Mouse (Mus musculus): ENCODE data around the gene Lmbrd2. TPM values are rescaled to one million over a fixed set of nuclear protein-coding genes. Genes with fewer than 3 reads are reported as not detected.
"Not testable (repeated sequence)": the region's sequence is repeated elsewhere in the genome, so short reads cannot be mapped to it uniquely, and the experiment has no call there.

The Lmbrd2 gene
- polyA plus RNA-seq, 1 experiment from 2014 or later: 5.0 TPM

- Histone ChIP-seq H3K27me3 (replicated peaks; ENCODE audit: control insufficient read depth, insufficient read depth, low read length) (no peaks in the 10 kb centered on the region), H3K27ac (ENCODE audit: low read depth, low read length) (no peak overlapping the region), H3K4me2 (replicated peaks; ENCODE audit: low read depth) (no peak overlapping the region), H3K4me3 (ENCODE audit: low read depth, low read length) (no peak overlapping the region), H3K9ac (ENCODE audit: low read depth, low read length) (no peak overlapping the region), H3K4me1 (replicated peaks; ENCODE audit: control insufficient read depth, insufficient read depth, low read length) (no peaks in the 10 kb centered on the region), H3K9me3 (ENCODE audit: control insufficient read depth) (no peaks in the 10 kb centered on the region), H3K36me3 (ENCODE audit: control insufficient read depth, insufficient read depth) (peaks cover 27% of the 10 kb centered on the region)
- 88% methylated on average over 4 of the region's 4 CpGs for WGBS
- no peak for ATAC-seq
- TF ChIP-seq CTCF (IDR thresholded peaks at IDR 0.05; ENCODE audit: low read depth): no peak
Observed at GRCm38 (mm10) chr15:9162557-9163070, 22.3 kb downstream of the Lmbrd2 start.

GRCm38 (mm10) chr15:9164125-9164524 is 23.8 kb downstream of the Lmbrd2 start:
- peaks cover 31% of the 10 kb centered on the region for H3K36me3 ChIP-seq (ENCODE audit: control insufficient read depth, insufficient read depth)
- no peaks in the 10 kb centered on the region for H3K9me3 ChIP-seq (ENCODE audit: control insufficient read depth)
- no peak overlapping the region for H3K4me2 ChIP-seq (replicated peaks; ENCODE audit: low read depth)
- 73% methylated on average over 6 of the region's 6 CpGs for WGBS
- no peak overlapping the region for H3K4me3 ChIP-seq (ENCODE audit: low read depth, low read length)
- no peak for TF ChIP-seq CTCF (IDR thresholded peaks at IDR 0.05; ENCODE audit: low read depth)
- H3K27ac ChIP-seq (ENCODE audit: low read depth, low read length): peak overlapping the region; percentile 7; the same call in 1 of the 2 replicates
- H3K27me3 ChIP-seq (replicated peaks; ENCODE audit: control insufficient read depth, insufficient read depth, low read length): no peaks in the 10 kb centered on the region
- no peak for ATAC-seq
- no peaks in the 10 kb centered on the region for H3K4me1 ChIP-seq (replicated peaks; ENCODE audit: control insufficient read depth, insufficient read depth, low read length)
- H3K9ac ChIP-seq (ENCODE audit: low read depth, low read length): no peak overlapping the region

DNA sequence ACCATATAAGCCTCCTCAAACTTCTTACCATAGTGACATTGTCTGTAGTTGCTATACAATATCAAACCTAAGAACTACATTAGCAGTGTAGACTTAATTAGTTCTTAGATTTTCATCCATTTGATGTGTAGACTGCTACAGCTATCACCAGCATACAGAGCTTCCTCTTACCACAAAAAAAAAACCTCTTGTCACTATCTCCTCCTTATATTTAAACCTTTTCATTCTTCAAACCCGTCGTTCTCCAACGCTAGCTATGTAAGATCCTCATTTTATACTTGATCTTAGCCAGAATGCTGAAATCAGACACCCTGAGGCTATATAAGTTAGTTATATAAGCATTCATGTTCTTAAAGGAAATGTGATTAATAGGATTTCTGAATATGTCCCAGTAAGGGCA is 36.7 kb downstream of the Lmbrd2 start:
- no peak overlapping the region for H3K9ac ChIP-seq (ENCODE audit: low read depth, low read length)
- no peak overlapping the region for H3K4me2 ChIP-seq (replicated peaks; ENCODE audit: low read depth)
- 90% methylated on average over 3 of the region's 3 CpGs for WGBS
- no peaks in the 10 kb centered on the region for H3K27me3 ChIP-seq (replicated peaks; ENCODE audit: control insufficient read depth, insufficient read depth, low read length)
- H3K4me1 ChIP-seq (replicated peaks; ENCODE audit: control insufficient read depth, insufficient read depth, low read length): no peaks in the 10 kb centered on the region
- peaks cover 37% of the 10 kb centered on the region for H3K36me3 ChIP-seq (ENCODE audit: control insufficient read depth, insufficient read depth)
- no peak for ATAC-seq
- no peaks in the 10 kb centered on the region for H3K9me3 ChIP-seq (ENCODE audit: control insufficient read depth)
- TF ChIP-seq CTCF (IDR thresholded peaks at IDR 0.05; ENCODE audit: low read depth): no peak
- H3K4me3 ChIP-seq (ENCODE audit: low read depth, low read length): no peak overlapping the region
- no peak overlapping the region for H3K27ac ChIP-seq (ENCODE audit: low read depth, low read length)

- ATAC-seq: no peak
- no peak overlapping the region for H3K4me2 ChIP-seq (replicated peaks; ENCODE audit: low read depth)
- H3K9me3 ChIP-seq (ENCODE audit: control insufficient read depth): no peaks in the 10 kb centered on the region
- H3K27me3 ChIP-seq (replicated peaks; ENCODE audit: control insufficient read depth, insufficient read depth, low read length): no peaks in the 10 kb centered on the region
- WGBS: 96% methylated on average over 5 of the region's 5 CpGs
- no peaks in the 10 kb centered on the region for H3K4me1 ChIP-seq (replicated peaks; ENCODE audit: control insufficient read depth, insufficient read depth, low read length)
- no peak overlapping the region for H3K27ac ChIP-seq (ENCODE audit: low read depth, low read length)
- H3K9ac ChIP-seq (ENCODE audit: low read depth, low read length): no peak overlapping the region
- no peak overlapping the region for H3K4me3 ChIP-seq (ENCODE audit: low read depth, low read length)
- peaks cover 37% of the 10 kb centered on the region for H3K36me3 ChIP-seq (ENCODE audit: control insufficient read depth, insufficient read depth)
- TF ChIP-seq CTCF (IDR thresholded peaks at IDR 0.05; ENCODE audit: low read depth): no peak
Observed at GRCm38 (mm10) chr15:9183995-9184394, 43.6 kb downstream of the Lmbrd2 start.

- no peak overlapping the region for H3K4me2 ChIP-seq (replicated peaks; ENCODE audit: low read depth)
- no peaks in the 10 kb centered on the region for H3K4me1 ChIP-seq (replicated peaks; ENCODE audit: control insufficient read depth, insufficient read depth, low read length)
- peaks cover 38% of the 10 kb centered on the region for H3K36me3 ChIP-seq (ENCODE audit: control insufficient read depth, insufficient read depth)
- no peak for ATAC-seq
- H3K9me3 ChIP-seq (ENCODE audit: control insufficient read depth): no peaks in the 10 kb centered on the region
- no peak overlapping the region for H3K27ac ChIP-seq (ENCODE audit: low read depth, low read length)
- WGBS: 88% methylated on average over 2 of the region's 2 CpGs
- no peak overlapping the region for H3K4me3 ChIP-seq (ENCODE audit: low read depth, low read length)
- H3K27me3 ChIP-seq (replicated peaks; ENCODE audit: control insufficient read depth, insufficient read depth, low read length): no peaks in the 10 kb centered on the region
- H3K9ac ChIP-seq (ENCODE audit: low read depth, low read length): no peak overlapping the region
- TF ChIP-seq CTCF (IDR thresholded peaks at IDR 0.05; ENCODE audit: low read depth): no peak
Observed at GRCm38 (mm10) chr15:9189796-9190195, 49.4 kb downstream of the Lmbrd2 start.

GRCm38 (mm10) chr15:9192685-9193084 is 52.3 kb downstream of the Lmbrd2 start:
- not testable (repeated sequence) for ATAC-seq; H3K4me1 ChIP-seq (replicated peaks; ENCODE audit: control insufficient read depth, insufficient read depth, low read length); H3K4me3 ChIP-seq (ENCODE audit: low read depth, low read length); H3K4me2 ChIP-seq (replicated peaks; ENCODE audit: low read depth); H3K27me3 ChIP-seq (replicated peaks; ENCODE audit: control insufficient read depth, insufficient read depth, low read length); H3K27ac ChIP-seq (ENCODE audit: low read depth, low read length); H3K9me3 ChIP-seq (ENCODE audit: control insufficient read depth); H3K9ac ChIP-seq (ENCODE audit: low read depth, low read length)
- TF ChIP-seq CTCF (IDR thresholded peaks at IDR 0.05; ENCODE audit: low read depth): peak; percentile 61
- H3K36me3 ChIP-seq (ENCODE audit: control insufficient read depth, insufficient read depth): peaks cover 30% of the 10 kb centered on the region

DNA sequence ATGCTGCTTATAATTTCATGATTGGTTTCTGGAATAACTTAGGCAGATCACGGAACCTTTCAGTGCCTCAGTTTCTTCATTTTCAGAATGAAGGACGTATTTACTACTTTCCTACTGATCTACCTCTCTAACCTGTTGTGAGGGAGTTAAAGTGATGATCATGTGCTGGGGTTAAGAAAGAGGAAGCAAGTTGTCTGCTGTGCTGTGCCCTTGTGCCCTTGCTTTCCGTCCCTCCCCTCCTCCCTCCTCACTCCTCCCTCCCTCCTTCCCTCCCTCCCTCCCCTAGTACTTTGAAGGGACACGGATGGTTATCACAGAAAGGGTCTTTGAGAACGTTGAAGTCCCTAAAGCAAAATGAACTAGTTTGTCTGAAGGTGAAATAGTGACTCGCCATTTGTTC is 58.1 kb downstream of the Lmbrd2 start:
- Histone ChIP-seq H3K27ac (ENCODE audit: low read depth, low read length) (no peak overlapping the region), H3K9ac (ENCODE audit: low read depth, low read length) (no peak overlapping the region), H3K4me3 (ENCODE audit: low read depth, low read length) (no peak overlapping the region), H3K4me2 (replicated peaks; ENCODE audit: low read depth) (no peak overlapping the region), H3K36me3 (ENCODE audit: control insufficient read depth, insufficient read depth) (peaks cover 20% of the 10 kb centered on the region), H3K9me3 (ENCODE audit: control insufficient read depth) (no peaks in the 10 kb centered on the region), H3K27me3 (replicated peaks; ENCODE audit: control insufficient read depth, insufficient read depth, low read length) (no peaks in the 10 kb centered on the region), H3K4me1 (replicated peaks; ENCODE audit: control insufficient read depth, insufficient read depth, low read length) (no peaks in the 10 kb centered on the region)
- 61% methylated on average over 6 of the region's 6 CpGs for WGBS
- no peak for TF ChIP-seq CTCF (IDR thresholded peaks at IDR 0.05; ENCODE audit: low read depth)
- no peak for ATAC-seq
